Mouse (Mus musculus) myocyte (in vitro differentiated cells): Measurements from ENCODE around the gene Usp50. TPM values are rescaled to one million over a fixed set of nuclear protein-coding genes. Genes with fewer than 3 reads are reported as not detected.

Source experiments
- H3K27me3 ChIP-seq: one replicate; pipeline ENCODE4 v1.6.1; 2011; ENCODE audit not compliant: control insufficient read depth, insufficient read depth, insufficient read length
- H3K36me3 ChIP-seq: one replicate; pipeline ENCODE4 v1.6.1; 2011; ENCODE audit not compliant: control insufficient read depth, insufficient read depth
- H3K4me2 ChIP-seq: one replicate; pipeline ENCODE4 v1.6.1; 2011; ENCODE audit warnings: low read depth, control low read depth
- H3K4me3 ChIP-seq: one replicate; pipeline ENCODE4 v1.5.1; 2011; ENCODE audit warnings: mild to moderate bottlenecking, control low read depth, moderate library complexity
- H3K79me2 ChIP-seq: one replicate; pipeline ENCODE4 v1.6.1; 2011; ENCODE audit not compliant: control insufficient read depth, insufficient read depth
- H3ac ChIP-seq: one replicate; pipeline ENCODE4 v1.6.1; 2011; ENCODE audit not compliant: control insufficient read depth, insufficient read length
- CEBPB ChIP-seq: IDR thresholded peaks from 2 replicates; pipeline ENCODE4 v1.6.1; 2011; ENCODE audit warnings: mild to moderate bottlenecking, moderate library complexity; ENCODE audit not compliant: poor library complexity, insufficient read depth, severe bottlenecking
- E2F4 ChIP-seq: IDR thresholded peaks from one replicate; pipeline ENCODE4 v1.6.1; 2011; ENCODE audit warnings: mild to moderate bottlenecking, control low read depth, moderate library complexity; ENCODE audit not compliant: insufficient read depth
- MAX ChIP-seq: IDR thresholded peaks from one replicate; pipeline ENCODE4 v1.6.1; 2011; ENCODE audit warnings: low read depth, mild to moderate bottlenecking, control low read depth
- MYOD1 ChIP-seq, 3 experiments: IDR thresholded peaks; one replicate each; pipeline ENCODE4 v1.6.1; 2011; ENCODE audit warnings: control low read depth in 2 of 3, low read depth in 2 of 3, mild to moderate bottlenecking in 2 of 3, moderate library complexity in 1 of 3; ENCODE audit not compliant: insufficient read length in 2 of 3, control insufficient read depth in 1 of 3
- MYOG ChIP-seq, 3 experiments: IDR thresholded peaks; one replicate each; pipeline ENCODE4 v1.6.1; 2011; ENCODE audit warnings: control low read depth in 2 of 3, low read depth in 2 of 3, mild to moderate bottlenecking in 2 of 3; ENCODE audit not compliant: insufficient read length in 2 of 3, control insufficient read depth in 1 of 3, insufficient read depth in 1 of 3
- POLR2A ChIP-seq: IDR thresholded peaks from one replicate; pipeline ENCODE4 v1.6.1; 2011; ENCODE audit warnings: low read depth, mild to moderate bottlenecking, control low read depth, moderate library complexity; ENCODE audit not compliant: insufficient read length
- POLR2AphosphoS2 ChIP-seq: IDR thresholded peaks from one replicate; pipeline ENCODE4 v1.6.1; 2011; ENCODE audit warnings: low read depth, control low read depth; ENCODE audit not compliant: insufficient read length
- REST ChIP-seq: IDR thresholded peaks from one replicate; pipeline ENCODE4 v1.6.1; 2011; ENCODE audit warnings: mild to moderate bottlenecking, control low read depth, moderate library complexity; ENCODE audit not compliant: insufficient read depth, insufficient read length
- SRF ChIP-seq: IDR thresholded peaks from one replicate; pipeline ENCODE4 v1.6.1; 2011; ENCODE audit warnings: low read depth; ENCODE audit not compliant: control insufficient read depth, insufficient read length
- TCF12 ChIP-seq: IDR thresholded peaks from one replicate; pipeline ENCODE4 v1.6.1; 2011; ENCODE audit warnings: mild to moderate bottlenecking, control low read depth; ENCODE audit not compliant: poor library complexity, insufficient read depth, severe bottlenecking
- TCF3 ChIP-seq: IDR thresholded peaks from one replicate; pipeline ENCODE4 v1.6.1; 2011; ENCODE audit warnings: low read depth, control low read depth; ENCODE audit not compliant: insufficient read length
- USF1 ChIP-seq: IDR thresholded peaks from one replicate; pipeline ENCODE4 v1.6.1; 2011; ENCODE audit warnings: low read depth, mild to moderate bottlenecking, control low read depth, moderate library complexity
- polyA plus RNA-seq: library from polyadenylated mRNA; unstranded; fragments of >200 nt; fragmentation: generic; extraction: Trizol; gene quantifications from one replicate; pipeline ENCODE4 v1.2.1, GENCODE M21; 2012; ENCODE audit warnings: missing spikeins

The Usp50 gene
- polyA plus RNA-seq, 1 experiment = 0.90 TPM

- TF ChIP-seq MYOD1 (IDR thresholded peaks at IDR 0.05; ENCODE audit: control insufficient read depth in 1 of 3, insufficient read length in 2 of 3, low read depth in 2 of 3) (no peak), TCF3 (no peak), MAX (no peak), POLR2A (no peak), POLR2AphosphoS2 (peak; percentile 15), TCF12 (no peak), CEBPB (no peak)
- no peaks in the 10 kb centered on the region for H3K79me2 ChIP-seq
- H3ac ChIP-seq = no peak overlapping the region
- H3K27me3 ChIP-seq = no peaks in the 10 kb centered on the region
- H3K4me2 ChIP-seq = no peak overlapping the region
- H3K36me3 ChIP-seq = peaks cover 18% of the 10 kb centered on the region
- H3K4me3 ChIP-seq = no peak overlapping the region
Observed at GRCm38 (mm10) chr2:126765867-126766582, 17.2 kb downstream of the Usp50 start.

GRCm38 (mm10) chr2:126759351-126759750, 23.9 kb downstream of the Usp50 start:
- TF ChIP-seq CEBPB = no peak
- TF ChIP-seq SRF = no peak
- no peak for TF ChIP-seq MYOG (IDR thresholded peaks at IDR 0.05; ENCODE audit: control insufficient read depth in 1 of 3, insufficient read depth in 1 of 3, insufficient read length in 2 of 3, low read depth in 2 of 3)
- TF ChIP-seq POLR2AphosphoS2 = no peak
- no peak for TF ChIP-seq REST
- TF ChIP-seq E2F4 = no peak
- no peak for TF ChIP-seq POLR2A
- no peak for TF ChIP-seq MAX
- TF ChIP-seq USF1 = no peak
- Histone ChIP-seq H3K27me3 (no peaks in the 10 kb centered on the region), H3K79me2 (no peaks in the 10 kb centered on the region), H3K36me3 (peaks cover 49% of the 10 kb centered on the region), H3K4me3 (no peak overlapping the region), H3ac (no peak overlapping the region), H3K4me2 (no peak overlapping the region)

DNA sequence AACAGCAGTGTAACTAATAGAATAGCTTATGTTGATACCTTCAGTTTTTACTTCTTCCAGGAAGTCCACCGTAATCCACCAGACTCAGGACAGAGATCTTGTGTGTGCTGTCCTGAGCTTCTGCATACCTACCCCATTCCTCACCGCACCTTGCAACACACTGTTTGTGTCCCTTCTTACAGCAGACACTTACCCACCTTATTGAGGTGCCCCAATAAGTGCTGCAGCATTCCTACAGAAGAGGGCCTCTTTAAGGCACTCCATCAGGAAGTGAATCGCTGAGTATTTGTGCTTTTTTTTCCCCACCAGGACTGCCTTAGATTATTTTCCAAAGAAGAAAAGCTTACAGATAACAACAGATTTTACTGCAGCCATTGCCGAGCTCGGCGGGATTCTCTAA, 27.6 kb downstream of the Usp50 start:
- no peak overlapping the region for H3K4me3 ChIP-seq
- no peaks in the 10 kb centered on the region for H3K79me2 ChIP-seq
- no peak overlapping the region for H3K4me2 ChIP-seq
- TF ChIP-seq CEBPB (no peak), POLR2AphosphoS2 (no peak), E2F4 (no peak), USF1 (no peak), MYOG (IDR thresholded peaks at IDR 0.05; ENCODE audit: control insufficient read depth in 1 of 3, insufficient read depth in 1 of 3, insufficient read length in 2 of 3, low read depth in 2 of 3) (no peak), SRF (no peak), TCF3 (no peak), MYOD1 (IDR thresholded peaks at IDR 0.05; ENCODE audit: control insufficient read depth in 1 of 3, insufficient read length in 2 of 3, low read depth in 2 of 3) (no peak), POLR2A (no peak), TCF12 (no peak), MAX (no peak), REST (no peak)
- H3K27me3 ChIP-seq = no peaks in the 10 kb centered on the region
- peaks cover 47% of the 10 kb centered on the region for H3K36me3 ChIP-seq
- H3ac ChIP-seq = no peak overlapping the region

- TF ChIP-seq MAX (no peak), MYOG (IDR thresholded peaks at IDR 0.05; ENCODE audit: control insufficient read depth in 1 of 3, insufficient read depth in 1 of 3, insufficient read length in 2 of 3, low read depth in 2 of 3) (no peak), POLR2A (no peak), E2F4 (no peak), TCF12 (no peak), REST (no peak), USF1 (no peak), SRF (no peak), TCF3 (no peak), CEBPB (no peak), MYOD1 (IDR thresholded peaks at IDR 0.05; ENCODE audit: control insufficient read depth in 1 of 3, insufficient read length in 2 of 3, low read depth in 2 of 3) (no peak), POLR2AphosphoS2 (no peak)
- Histone ChIP-seq H3ac (no peak overlapping the region), H3K27me3 (no peaks in the 10 kb centered on the region), H3K4me3 (no peak overlapping the region), H3K4me2 (no peak overlapping the region), H3K36me3 (peaks cover 24% of the 10 kb centered on the region), H3K79me2 (no peaks in the 10 kb centered on the region)
Observed at GRCm38 (mm10) chr2:126743389-126743788, 39.9 kb downstream of the Usp50 start.

DNA sequence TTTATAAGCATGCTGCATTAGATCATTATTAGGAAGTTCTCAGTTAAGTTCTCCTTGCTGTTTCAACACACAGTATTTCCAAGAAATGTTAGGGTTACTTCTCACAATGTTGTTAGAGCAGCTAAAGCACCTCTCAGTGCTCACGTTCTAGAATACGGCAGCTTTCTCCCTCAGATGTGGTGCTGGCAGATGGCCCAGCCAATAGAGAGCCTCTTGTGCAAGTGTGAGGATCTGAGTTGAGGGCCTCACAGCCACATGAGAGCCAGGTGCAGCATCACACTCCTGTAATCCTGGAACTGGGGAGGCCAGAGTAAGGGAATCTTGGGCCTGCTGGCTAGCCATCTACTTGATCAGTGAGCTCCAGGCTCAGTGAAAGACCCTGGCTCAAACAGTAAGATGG, 43.0 kb downstream of the Usp50 start:
- Histone ChIP-seq H3ac (no peak overlapping the region), H3K4me3 (no peak overlapping the region), H3K79me2 (no peaks in the 10 kb centered on the region), H3K36me3 (peaks cover 29% of the 10 kb centered on the region), H3K4me2 (no peak overlapping the region), H3K27me3 (no peaks in the 10 kb centered on the region)
- TF ChIP-seq TCF3 = no peak
- no peak for TF ChIP-seq MYOD1 (IDR thresholded peaks at IDR 0.05; ENCODE audit: control insufficient read depth in 1 of 3, insufficient read length in 2 of 3, low read depth in 2 of 3)
- TF ChIP-seq CEBPB = no peak
- no peak for TF ChIP-seq TCF12
- TF ChIP-seq POLR2AphosphoS2 = no peak
- TF ChIP-seq MYOG (IDR thresholded peaks at IDR 0.05; ENCODE audit: control insufficient read depth in 1 of 3, insufficient read depth in 1 of 3, insufficient read length in 2 of 3, low read depth in 2 of 3) = no peak
